Comparison of ENCODE assay signal across 8 mouse cellular contexts in the genomic region with DNA sequence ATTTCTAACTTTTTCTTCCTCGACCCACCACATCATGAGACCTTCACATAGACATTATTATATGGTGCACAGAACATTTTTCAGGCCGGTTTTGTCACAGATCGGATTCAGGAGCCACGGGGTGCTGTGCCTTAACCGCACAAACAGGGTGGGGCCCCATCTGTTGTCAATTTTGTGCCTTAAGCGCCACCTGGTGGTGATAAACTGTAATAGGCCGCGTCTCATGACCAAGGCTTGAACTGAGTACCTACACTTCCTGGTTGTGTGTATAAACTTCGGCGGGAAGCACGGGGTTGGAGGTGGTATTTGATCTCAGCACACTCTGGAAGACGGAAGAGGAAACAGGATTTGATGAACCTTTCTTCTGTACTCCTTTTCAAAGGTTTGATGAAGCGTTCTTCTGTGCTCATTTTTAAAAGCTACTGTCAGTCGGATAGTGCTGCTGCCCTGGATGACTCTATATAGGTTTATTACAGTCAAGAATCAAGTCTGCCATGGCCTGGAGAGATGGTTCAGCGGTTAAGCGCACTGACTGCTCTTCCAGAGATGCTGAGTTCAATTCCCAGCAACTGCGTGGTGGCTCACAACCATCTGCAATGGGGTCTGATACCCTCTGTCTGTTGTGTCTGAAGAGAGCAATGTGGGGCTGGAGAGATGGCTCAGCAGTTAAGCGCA. TPM values are rescaled to one million over a fixed set of nuclear protein-coding genes. Genes with fewer than 3 reads are reported as not detected.
DNase-seq lines count a peak whose midpoint lies in the region; ATAC-seq and TF ChIP-seq lines count a peak whose summit lies in the region.

No protein-coding gene starts in this region.

- TF ChIP-seq CTCF in bone marrow, adult 2 months (IDR thresholded peaks at IDR 0.05; ENCODE audit: control insufficient read depth, insufficient read depth, low read length), result peak; percentile 81
- peak; percentile 80; the same call in 1 of the 2 replicates for TF ChIP-seq CTCF in spleen, adult 2 months (IDR thresholded peaks at IDR 0.05; ENCODE audit: extremely low read depth, insufficient read depth, insufficient read length, insufficient replicate concordance)

- ATAC-seq in embryonic facial prominence, embryonic 15.5 days (ENCODE audit: insufficient number of reproducible peaks, low FRiP score, low TSS enrichment, low read depth), result peak; percentile 93
- peak; percentile 92 for ATAC-seq in limb, embryonic 14.5 days (ENCODE audit: low FRiP score, low read depth)
- ATAC-seq in midbrain, embryonic 16.5 days, result peak; percentile 88

- H3K4me3 ChIP-seq in bone marrow, adult 2 months (replicated peaks; ENCODE audit: control insufficient read depth, low read depth, low read length), result peak overlapping the region; percentile 22
- peak overlapping the region; percentile 19 for H3K4me3 ChIP-seq in embryonic facial prominence, embryonic 15.5 days (replicated peaks)
- H3K4me3 ChIP-seq in limb, embryonic 14.5 days (replicated peaks; ENCODE audit: low read length), result peak overlapping the region; percentile 16
- H3K4me3 ChIP-seq in midbrain, embryonic 16.5 days (ENCODE audit: low read depth, low read length), result peak overlapping the region; percentile 9; the same call in 1 of the 2 replicates
- H3K4me3 ChIP-seq in spleen, adult 2 months (ENCODE audit: extremely low read depth, insufficient read depth, insufficient read length), result no peak overlapping the region

- H3K27me3 ChIP-seq in embryonic facial prominence, embryonic 15.5 days, result no peaks in the 10 kb centered on the region
- no peaks in the 10 kb centered on the region for H3K27me3 ChIP-seq in limb, embryonic 14.5 days (ENCODE audit: control insufficient read depth, insufficient read depth, low read length)
- H3K27me3 ChIP-seq in midbrain, embryonic 16.5 days (ENCODE audit: control insufficient read depth, insufficient read depth, low read depth, low read length), result no peaks in the 10 kb centered on the region
- no peaks in the 10 kb centered on the region for H3K27me3 ChIP-seq in spleen, adult 2 months (ENCODE audit: control insufficient read depth, insufficient read depth, low read length)

- WGBS in bone marrow, adult 2 months, result 11% methylated on average over 18 of the region's 18 CpGs
- WGBS in embryonic facial prominence, embryonic 15.5 days, result 13% methylated on average over 18 of the region's 18 CpGs
- 15% methylated on average over 18 of the region's 18 CpGs for WGBS in limb, embryonic 14.5 days
- WGBS in midbrain, embryonic 16.5 days, result 18% methylated on average over 18 of the region's 18 CpGs
- 10% methylated on average over 18 of the region's 18 CpGs for WGBS in spleen, adult 2 months

- H3K4me1 ChIP-seq in bone marrow, adult 2 months (ENCODE audit: control insufficient read depth, insufficient read depth, low read length), result peaks cover 2% of the 10 kb centered on the region
- peaks cover 10% of the 10 kb centered on the region; the same call in 1 of the 2 replicates for H3K4me1 ChIP-seq in embryonic facial prominence, embryonic 15.5 days
- H3K4me1 ChIP-seq in limb, embryonic 14.5 days (ENCODE audit: control insufficient read depth, insufficient read depth, low read length), result 0 out of 2 replicates have a peak, but pooled peaks cover 3% of the 10 kb centered on the region
- H3K4me1 ChIP-seq in midbrain, embryonic 16.5 days (ENCODE audit: control insufficient read depth, insufficient read depth, low read length), result no peaks in the 10 kb centered on the region
- H3K4me1 ChIP-seq in spleen, adult 2 months (ENCODE audit: control insufficient read depth, insufficient read depth, insufficient read length), result no peaks in the 10 kb centered on the region; the same call in 1 of the 2 replicates

- H3K36me3 ChIP-seq in embryonic facial prominence, embryonic 15.5 days, result peaks cover 5% of the 10 kb centered on the region; the same call in 1 of the 2 replicates
- peaks cover 6% of the 10 kb centered on the region; the same call in 1 of the 2 replicates for H3K36me3 ChIP-seq in limb, embryonic 14.5 days (ENCODE audit: control insufficient read depth, insufficient read depth, low read length)
- H3K36me3 ChIP-seq in midbrain, embryonic 16.5 days (ENCODE audit: control insufficient read depth, insufficient read depth, low read length), result no peaks in the 10 kb centered on the region
- 0 out of 2 replicates have a peak, but pooled peaks cover 2% of the 10 kb centered on the region for H3K36me3 ChIP-seq in spleen, adult 2 months (ENCODE audit: control insufficient read depth, insufficient read depth, low read length)

- H3K9me3 ChIP-seq in embryonic facial prominence, embryonic 15.5 days (replicated peaks), result no peaks in the 10 kb centered on the region
- no peaks in the 10 kb centered on the region for H3K9me3 ChIP-seq in limb, embryonic 14.5 days (ENCODE audit: control insufficient read depth, low read length)
- no peaks in the 10 kb centered on the region for H3K9me3 ChIP-seq in midbrain, embryonic 16.5 days (replicated peaks; ENCODE audit: control insufficient read depth, low read length, poor library complexity, severe bottlenecking)

- TF ChIP-seq POLR2A in bone marrow, adult 2 months (IDR thresholded peaks at IDR 0.05; ENCODE audit: borderline replicate concordance, control insufficient read depth, low read depth, low read length), result no peak
- no peak for TF ChIP-seq POLR2A in limb, embryonic 14.5 days (IDR thresholded peaks at IDR 0.05; ENCODE audit: borderline replicate concordance, extremely low read depth, insufficient read depth, insufficient read length)
- no peak for TF ChIP-seq POLR2A in spleen, adult 2 months (IDR thresholded peaks at IDR 0.05; ENCODE audit: low read depth, low read length)

- DNase-seq in B cell, adult 2 months, result peak; percentile 91 to 94
- DNase-seq in heart, adult 9 months (ENCODE audit: low spot score in 2 of 2), result peak; percentile 91 to 95
- peak; percentile 95 for DNase-seq in kidney, adult 9 months
- peak; percentile 90 for DNase-seq in limb, embryonic 14.5 days (ENCODE audit: low spot score)
- DNase-seq in spleen, adult 2 months (ENCODE audit: low read depth in 1 of 2, low spot score in 2 of 2), result peak; percentile 90 to 92

- peak overlapping the region; percentile 59; the same call in 1 of the 2 replicates for H3K27ac ChIP-seq in bone marrow, adult 2 months (ENCODE audit: control insufficient read depth, insufficient read depth, low read depth, low read length, poor library complexity)
- peak overlapping the region; percentile 82 for H3K27ac ChIP-seq in embryonic facial prominence, embryonic 15.5 days (replicated peaks)
- peak overlapping the region; percentile 71 for H3K27ac ChIP-seq in limb, embryonic 14.5 days (replicated peaks; ENCODE audit: low read depth, low read length)
- no peak overlapping the region for H3K27ac ChIP-seq in midbrain, embryonic 16.5 days (ENCODE audit: low read length)
- H3K27ac ChIP-seq in spleen, adult 2 months (ENCODE audit: insufficient read depth, low read length), result peak overlapping the region; percentile 69

- H3K4me2 ChIP-seq in embryonic facial prominence, embryonic 15.5 days (replicated peaks), result peak overlapping the region; percentile 45
- H3K4me2 ChIP-seq in limb, embryonic 14.5 days (replicated peaks; ENCODE audit: low read depth, low read length, severe bottlenecking), result peak overlapping the region; percentile 31
- H3K4me2 ChIP-seq in midbrain, embryonic 16.5 days (ENCODE audit: low read length), result peak overlapping the region; percentile 47

- no peak overlapping the region for H3K9ac ChIP-seq in embryonic facial prominence, embryonic 15.5 days
- H3K9ac ChIP-seq in limb, embryonic 14.5 days (ENCODE audit: low read depth, low read length, severe bottlenecking), result peak overlapping the region; percentile 13; the same call in 1 of the 2 replicates
- H3K9ac ChIP-seq in midbrain, embryonic 16.5 days (ENCODE audit: low read depth, low read length), result peak overlapping the region; percentile 11; the same call in 1 of the 2 replicates

RNA-seq across cellular contexts. Expression of a gene that starts 10.7 kb away (rescaled TPM):
- 26.2 and 36.1 TPM in 2 replicates for polyA plus RNA-seq in bone marrow, adult 2 months (2011; ENCODE audit: insufficient read depth, insufficient read length, low replicate concordance, missing spikeins)
- 43.3 and 44.0 TPM in 2 replicates for polyA plus RNA-seq in embryonic facial prominence, embryonic 15.5 days (2015; fragmentation: Nextera tagmentation; extraction: Ambion mirVana)
- 51.3 and 59.6 TPM in 2 replicates for polyA plus RNA-seq in limb, embryonic 14.5 days (2012; rRNA removed)
- polyA plus RNA-seq in limb, embryonic 14.5 days (2014; fragmentation: Nextera tagmentation; extraction: Ambion mirVana), result 35.8 and 37.9 TPM in 2 replicates
- polyA plus RNA-seq in midbrain, embryonic 16.5 days (2015; fragmentation: Nextera tagmentation; extraction: Ambion mirVana), result 8.8 and 8.9 TPM in 2 replicates
- 121 and 148 TPM in 2 replicates for polyA plus RNA-seq in spleen, adult 2 months (2012; rRNA removed)

RNA-seq across cellular contexts. Expression of a gene that starts 11.2 kb away (rescaled TPM):
- polyA plus RNA-seq in bone marrow, adult 2 months (2011; ENCODE audit: insufficient read depth, insufficient read length, low replicate concordance, missing spikeins), result 7.0 and 9.8 TPM in 2 replicates
- polyA plus RNA-seq in embryonic facial prominence, embryonic 15.5 days (2015; fragmentation: Nextera tagmentation; extraction: Ambion mirVana), result 15.8 and 16.0 TPM in 2 replicates
- polyA plus RNA-seq in limb, embryonic 14.5 days (2012; rRNA removed), result 15.2 and 17.2 TPM in 2 replicates
- 13.7 and 14.5 TPM in 2 replicates for polyA plus RNA-seq in limb, embryonic 14.5 days (2014; fragmentation: Nextera tagmentation; extraction: Ambion mirVana)
- polyA plus RNA-seq in midbrain, embryonic 16.5 days (2015; fragmentation: Nextera tagmentation; extraction: Ambion mirVana), result 17.8 and 19.7 TPM in 2 replicates
- polyA plus RNA-seq in spleen, adult 2 months (2012; rRNA removed), result 17.4 and 19.9 TPM in 2 replicates

RNA-seq across cellular contexts. Expression of a gene that starts 12.7 kb away (rescaled TPM):
- polyA plus RNA-seq in bone marrow, adult 2 months (2011; ENCODE audit: insufficient read depth, insufficient read length, low replicate concordance, missing spikeins), result 2,208 and 2,695 TPM in 2 replicates
- polyA plus RNA-seq in embryonic facial prominence, embryonic 15.5 days (2015; fragmentation: Nextera tagmentation; extraction: Ambion mirVana), result 4,202 and 4,259 TPM in 2 replicates
- polyA plus RNA-seq in limb, embryonic 14.5 days (2012; rRNA removed), result 2,621 and 3,931 TPM in 2 replicates
- 4,572 and 4,920 TPM in 2 replicates for polyA plus RNA-seq in limb, embryonic 14.5 days (2014; fragmentation: Nextera tagmentation; extraction: Ambion mirVana)
- 1,924 and 2,018 TPM in 2 replicates for polyA plus RNA-seq in midbrain, embryonic 16.5 days (2015; fragmentation: Nextera tagmentation; extraction: Ambion mirVana)
- 2,135 and 2,270 TPM in 2 replicates for polyA plus RNA-seq in spleen, adult 2 months (2012; rRNA removed)

RNA-seq across cellular contexts. Expression of a gene that starts 29.4 kb away (rescaled TPM):
- 80.3 and 116 TPM in 2 replicates for polyA plus RNA-seq in bone marrow, adult 2 months (2011; ENCODE audit: insufficient read depth, insufficient read length, low replicate concordance, missing spikeins)
- polyA plus RNA-seq in embryonic facial prominence, embryonic 15.5 days (2015; fragmentation: Nextera tagmentation; extraction: Ambion mirVana), result 186 and 189 TPM in 2 replicates
- polyA plus RNA-seq in limb, embryonic 14.5 days (2012; rRNA removed), result 111 and 186 TPM in 2 replicates
- 207 and 210 TPM in 2 replicates for polyA plus RNA-seq in limb, embryonic 14.5 days (2014; fragmentation: Nextera tagmentation; extraction: Ambion mirVana)
- 124 and 125 TPM in 2 replicates for polyA plus RNA-seq in midbrain, embryonic 16.5 days (2015; fragmentation: Nextera tagmentation; extraction: Ambion mirVana)
- 16.8 and 18.9 TPM in 2 replicates for polyA plus RNA-seq in spleen, adult 2 months (2012; rRNA removed)

RNA-seq across cellular contexts. Expression of a gene that starts 37.9 kb away (rescaled TPM):
- 0.79 and 2.4 TPM in 2 replicates for polyA plus RNA-seq in bone marrow, adult 2 months (2011; ENCODE audit: insufficient read depth, insufficient read length, low replicate concordance, missing spikeins)
- 5.0 and 6.9 TPM in 2 replicates for polyA plus RNA-seq in embryonic facial prominence, embryonic 15.5 days (2015; fragmentation: Nextera tagmentation; extraction: Ambion mirVana)
- 54.9 and 56.7 TPM in 2 replicates for polyA plus RNA-seq in limb, embryonic 14.5 days (2012; rRNA removed)
- 6.1 and 6.6 TPM in 2 replicates for polyA plus RNA-seq in limb, embryonic 14.5 days (2014; fragmentation: Nextera tagmentation; extraction: Ambion mirVana)
- 5.3 and 6.4 TPM in 2 replicates for polyA plus RNA-seq in midbrain, embryonic 16.5 days (2015; fragmentation: Nextera tagmentation; extraction: Ambion mirVana)
- 0.67 and 1.1 TPM in 2 replicates for polyA plus RNA-seq in spleen, adult 2 months (2012; rRNA removed)
